Mouse (Mus musculus) gastrocnemius, adult 8-10 months (tissue): ENCODE results near the gene Fam3b. TPM values are rescaled to one million over a fixed set of nuclear protein-coding genes. Genes with fewer than 3 reads are reported as not detected.

ENCODE experiments used
- DNase-seq, 2 experiments: peaks; one replicate each; pipeline ENCODE4 v3.0.0; 2022; ENCODE audit warnings: low spot score in 2 of 2
- total RNA-seq, 4 experiments: library from RNA; stranded (reverse); gene quantifications; 2 replicates each; pipeline ENCODE4 v1.2.4; 2022

The Fam3b gene
- total RNA-seq, 4 experiments from 2014 or later, result not detected

- no peak for DNase-seq
Measured at GRCm38 (mm10) chr16:97492369-97492768, 22.2 kb downstream of the Fam3b start.

- no peak for DNase-seq
Measured at GRCm38 (mm10) chr16:97478655-97479054, 36.0 kb downstream of the Fam3b start.

- DNase-seq, result no peak
Measured at GRCm38 (mm10) chr16:97476524-97476923, 38.1 kb downstream of the Fam3b start.

- peak in 1 of 2 experiments; percentile 13 for DNase-seq
Measured at GRCm38 (mm10) chr16:97475581-97475980, 39.0 kb downstream of the Fam3b start.

GRCm38 (mm10) chr16:97474671-97475070, 39.9 kb downstream of the Fam3b start:
- DNase-seq, result no peak

GRCm38 (mm10) chr16:97467993-97468791, 46.4 kb downstream of the Fam3b start:
- no peak for DNase-seq

GRCm38 (mm10) chr16:97467472-97467871, 47.1 kb downstream of the Fam3b start:
- DNase-seq, result no peak

GRCm38 (mm10) chr16:97466182-97466957, 48.2 kb downstream of the Fam3b start:
- no peak for DNase-seq

GRCm38 (mm10) chr16:97462481-97463181, 52.0 kb downstream of the Fam3b start, which contains the start of gene Mx1:
Gene Mx1 (minus strand): TSS chr16:97462907.
- no peak for DNase-seq

- no peak for DNase-seq
Measured at GRCm38 (mm10) chr16:97461271-97461670, 53.3 kb downstream of the Fam3b start.

GRCm38 (mm10) chr16:97459831-97460230, 54.8 kb downstream of the Fam3b start:
- no peak for DNase-seq

GRCm38 (mm10) chr16:97447386-97447785, 67.2 kb downstream of the Fam3b start:
- DNase-seq, result no peak

GRCm38 (mm10) chr16:97443670-97444263, 70.8 kb downstream of the Fam3b start:
- no peak for DNase-seq

GRCm38 (mm10) chr16:97441967-97442366, 72.6 kb downstream of the Fam3b start:
- DNase-seq, result no peak

GRCm38 (mm10) chr16:97438191-97438590, 76.4 kb downstream of the Fam3b start:
- DNase-seq, result no peak

GRCm38 (mm10) chr16:97437448-97438056, 77.1 kb downstream of the Fam3b start:
- DNase-seq, result peak in 1 of 2 experiments; percentile 7

- no peak for DNase-seq
Measured at GRCm38 (mm10) chr16:97434206-97434605, 80.4 kb downstream of the Fam3b start.

GRCm38 (mm10) chr16:97431328-97431727, 83.3 kb downstream of the Fam3b start:
- DNase-seq, result peak; percentile 10 to 13

GRCm38 (mm10) chr16:97430091-97430490, 84.5 kb downstream of the Fam3b start:
- no peak for DNase-seq

- DNase-seq, result no peak
Measured at GRCm38 (mm10) chr16:97428026-97428425, 86.6 kb downstream of the Fam3b start.

GRCm38 (mm10) chr16:97423627-97424026, 91.0 kb downstream of the Fam3b start:
- no peak for DNase-seq
